Mouse (Mus musculus) CD8-positive naive resting alpha-beta T cell, adult 2 months (primary cell): ENCODE measurements around the gene Peak1.

ENCODE experiments used
- DNase-seq, 2 experiments: peaks; one replicate each; pipeline ENCODE4 v3.0.0; 2022; ENCODE audit warnings: low read depth in 2 of 2, low spot score in 2 of 2

Gene Peak1

GRCm38 (mm10) chr9:56417415-56417947, 386 bp downstream of the Peak1 start:
- peak; percentile 86 to 90 for DNase-seq

- no peak for DNase-seq
These were observed 1.8 kb downstream of the Peak1 start for GRCm38 (mm10) chr9:56415935-56416607.

GRCm38 (mm10) chr9:56415393-56415792, 2.5 kb downstream of the Peak1 start:
- DNase-seq: no peak

GRCm38 (mm10) chr9:56414322-56414721, 3.5 kb downstream of the Peak1 start:
- DNase-seq: peak in 1 of 2 experiments; percentile 25

- no peak for DNase-seq
These were observed 5.2 kb downstream of the Peak1 start for GRCm38 (mm10) chr9:56412716-56413115.

- DNase-seq: no peak
These were observed 7.9 kb downstream of the Peak1 start for GRCm38 (mm10) chr9:56409928-56410327.

GRCm38 (mm10) chr9:56404619-56405018, 13.2 kb downstream of the Peak1 start:
- DNase-seq: no peak

GRCm38 (mm10) chr9:56396306-56396705, 21.6 kb downstream of the Peak1 start:
- DNase-seq: no peak

- no peak for DNase-seq
These were observed 25.0 kb downstream of the Peak1 start for GRCm38 (mm10) chr9:56392857-56393256.

GRCm38 (mm10) chr9:56382786-56383185, 35.1 kb downstream of the Peak1 start:
- DNase-seq: no peak

GRCm38 (mm10) chr9:56374401-56374800, 43.5 kb downstream of the Peak1 start:
- DNase-seq: no peak

- no peak for DNase-seq
These were observed 47.2 kb downstream of the Peak1 start for GRCm38 (mm10) chr9:56370710-56371109.

- DNase-seq: no peak
These were observed 49.1 kb downstream of the Peak1 start for GRCm38 (mm10) chr9:56368814-56369213.

- no peak for DNase-seq
These were observed 54.6 kb downstream of the Peak1 start for GRCm38 (mm10) chr9:56363306-56363705.

- DNase-seq: no peak
These were observed 58.6 kb downstream of the Peak1 start for GRCm38 (mm10) chr9:56359261-56359660.

GRCm38 (mm10) chr9:56355186-56355585, 62.7 kb downstream of the Peak1 start:
- no peak for DNase-seq

- DNase-seq: no peak
These were observed 71.5 kb downstream of the Peak1 start for GRCm38 (mm10) chr9:56346321-56346720.

- no peak for DNase-seq
These were observed 78.3 kb downstream of the Peak1 start for GRCm38 (mm10) chr9:56339426-56340195.

- no peak for DNase-seq
These were observed 83.5 kb downstream of the Peak1 start for GRCm38 (mm10) chr9:56334363-56334762.

GRCm38 (mm10) chr9:56332774-56333173, 85.1 kb downstream of the Peak1 start:
- no peak for DNase-seq

GRCm38 (mm10) chr9:56326511-56327005, 91.3 kb downstream of the Peak1 start:
- no peak for DNase-seq

- peak in 1 of 2 experiments; percentile 38 for DNase-seq
These were observed 92.1 kb downstream of the Peak1 start for GRCm38 (mm10) chr9:56325725-56326124.
